Mouse (Mus musculus) kidney, adult 11 months (tissue): Measurements from ENCODE around the gene Sec24a.
A peak's percentile ranks its signal among the peaks of the same experiment; 100 is the strongest.

ENCODE experiments used
- DNase-seq: peaks from one replicate; pipeline ENCODE4 v3.0.0; 2022

Gene Sec24a

GRCm38 (mm10) chr11:51646751-51647667 lies 116.4 kb downstream of the Sec24a start:
- peak; percentile 78 for DNase-seq

GRCm38 (mm10) chr11:51646245-51646644 lies 117.2 kb downstream of the Sec24a start:
- DNase-seq: no peak

- DNase-seq: no peak
These were observed 118.1 kb downstream of the Sec24a start for GRCm38 (mm10) chr11:51645293-51645692.

- DNase-seq: no peak
These were observed 119.2 kb downstream of the Sec24a start for GRCm38 (mm10) chr11:51644217-51644616.

- DNase-seq: no peak
These were observed 119.7 kb downstream of the Sec24a start for GRCm38 (mm10) chr11:51643761-51644160.

- no peak for DNase-seq
These were observed 120.2 kb downstream of the Sec24a start for GRCm38 (mm10) chr11:51643202-51643601.
